Mouse (Mus musculus): Measurements from ENCODE around the gene Cga. TPM values are rescaled to one million over a fixed set of nuclear protein-coding genes. Genes with fewer than 3 reads are reported as not detected.
"Not testable (repeated sequence)": the region's sequence is repeated elsewhere in the genome, so short reads cannot be mapped to it uniquely, and the experiment has no call there.

The Cga gene
- total RNA-seq, 2 experiments from 2014 or later: not detected

- DNase-seq (ENCODE audit: low spot score in 2 of 2): peak; percentile 82 to 83
- intact Hi-C loops (cut with DNase I): loop anchor here (5.0 to 10.0 kb wide), 2 partner anchors 109 to 202 kb away; partner anchors contain the start of genes Slc35a1 and Smim8
Measured at GRCm38 (mm10) chr4:34886490-34887111, 7.0 kb upstream of the Cga start.

- DNase-seq (ENCODE audit: low spot score in 2 of 2): no peak
- intact Hi-C loops (cut with DNase I): loop anchor here (5.0 to 10.0 kb wide), 2 partner anchors 110 to 202 kb away; partner anchors contain the start of genes Slc35a1 and Smim8
Measured at GRCm38 (mm10) chr4:34887295-34887694, 6.3 kb upstream of the Cga start.

GRCm38 (mm10) chr4:34889101-34889811, 4.3 kb upstream of the Cga start:
- intact Hi-C loops (cut with DNase I): loop anchor here (5.0 to 10.0 kb wide), 2 partner anchors 112 to 204 kb away; partner anchors contain the start of genes Slc35a1 and Smim8
- DNase-seq (ENCODE audit: low spot score in 2 of 2): no peak

GRCm38 (mm10) chr4:34889812-34890185, 3.8 kb upstream of the Cga start:
- DNase-seq (ENCODE audit: low spot score in 2 of 2): no peak
- intact Hi-C loops (cut with DNase I): loop anchor here (5.0 to 10.0 kb wide), 2 partner anchors 112 to 205 kb away; partner anchors contain the start of genes Slc35a1 and Smim8

- intact Hi-C loops (cut with DNase I): no loop called here
- DNase-seq (ENCODE audit: low spot score in 2 of 2): no peak
Measured at GRCm38 (mm10) chr4:34898497-34898896, 4.9 kb downstream of the Cga start.

GRCm38 (mm10) chr4:34899322-34899721, 5.7 kb downstream of the Cga start:
- no peak for DNase-seq (ENCODE audit: low spot score in 2 of 2)
- intact Hi-C loops (cut with DNase I): no loop called here

GRCm38 (mm10) chr4:34900155-34900554, 6.6 kb downstream of the Cga start:
- peak; percentile 45 to 55 for DNase-seq (ENCODE audit: low spot score in 2 of 2)
- intact Hi-C loops (cut with DNase I): no loop called here

GRCm38 (mm10) chr4:34901166-34901565, 7.6 kb downstream of the Cga start:
- no peak for DNase-seq (ENCODE audit: low spot score in 2 of 2)
- intact Hi-C loops (cut with DNase I): no loop called here

- intact Hi-C loops (cut with DNase I); DNase-seq (ENCODE audit: low spot score in 2 of 2): not testable (repeated sequence)
Measured at GRCm38 (mm10) chr4:34901582-34901981, 8.0 kb downstream of the Cga start.

GRCm38 (mm10) chr4:34905396-34905795, 11.8 kb downstream of the Cga start:
- no peak for DNase-seq (ENCODE audit: low spot score in 2 of 2)
- intact Hi-C loops (cut with DNase I): no loop called here

- DNase-seq (ENCODE audit: low spot score in 2 of 2): no peak
- intact Hi-C loops (cut with DNase I): no loop called here
Measured at GRCm38 (mm10) chr4:34906151-34906550, 12.6 kb downstream of the Cga start.

GRCm38 (mm10) chr4:34907026-34907425, 13.4 kb downstream of the Cga start:
- intact Hi-C loops (cut with DNase I): no loop called here
- DNase-seq (ENCODE audit: low spot score in 2 of 2): peak in 1 of 2 experiments; percentile 8

GRCm38 (mm10) chr4:34908127-34908526, 14.5 kb downstream of the Cga start:
- DNase-seq (ENCODE audit: low spot score in 2 of 2): no peak
- intact Hi-C loops (cut with DNase I): no loop called here

GRCm38 (mm10) chr4:34911401-34911800, 17.8 kb downstream of the Cga start:
- DNase-seq (ENCODE audit: low spot score in 2 of 2): no peak
- intact Hi-C loops (cut with DNase I): no loop called here

GRCm38 (mm10) chr4:34912171-34912570, 18.6 kb downstream of the Cga start:
- no peak for DNase-seq (ENCODE audit: low spot score in 2 of 2)
- intact Hi-C loops (cut with DNase I): no loop called here

- intact Hi-C loops (cut with DNase I): no loop called here
- DNase-seq (ENCODE audit: low spot score in 2 of 2): no peak
Measured at GRCm38 (mm10) chr4:34917400-34917799, 23.8 kb downstream of the Cga start.

- peak; percentile 64 to 77 for DNase-seq (ENCODE audit: low spot score in 2 of 2)
- intact Hi-C loops (cut with DNase I): loop anchor here (5.0 kb wide), 2 partner anchors 135 to 235 kb away; partner anchors contain the start of gene Slc35a1
Measured at GRCm38 (mm10) chr4:34922177-34922870, 28.7 kb downstream of the Cga start.

GRCm38 (mm10) chr4:34928386-34928785, 34.8 kb downstream of the Cga start:
- intact Hi-C loops (cut with DNase I); DNase-seq (ENCODE audit: low spot score in 2 of 2): not testable (repeated sequence)

- DNase-seq (ENCODE audit: low spot score in 2 of 2): no peak
- intact Hi-C loops (cut with DNase I): no loop called here
Measured at GRCm38 (mm10) chr4:34941046-34941445, 47.5 kb downstream of the Cga start.

GRCm38 (mm10) chr4:34947181-34947580, 53.6 kb downstream of the Cga start:
- intact Hi-C loops (cut with DNase I): no loop called here
- DNase-seq (ENCODE audit: low spot score in 2 of 2): no peak
